Mouse (Mus musculus): ENCODE measurements at regions not wholly inside any gene's neighbourhood (a gene's known extent, or its start where the extent isn't known, plus 50 kb on each side); places are given as distances from the start of the nearest gene placed in this dataset.

DNA sequence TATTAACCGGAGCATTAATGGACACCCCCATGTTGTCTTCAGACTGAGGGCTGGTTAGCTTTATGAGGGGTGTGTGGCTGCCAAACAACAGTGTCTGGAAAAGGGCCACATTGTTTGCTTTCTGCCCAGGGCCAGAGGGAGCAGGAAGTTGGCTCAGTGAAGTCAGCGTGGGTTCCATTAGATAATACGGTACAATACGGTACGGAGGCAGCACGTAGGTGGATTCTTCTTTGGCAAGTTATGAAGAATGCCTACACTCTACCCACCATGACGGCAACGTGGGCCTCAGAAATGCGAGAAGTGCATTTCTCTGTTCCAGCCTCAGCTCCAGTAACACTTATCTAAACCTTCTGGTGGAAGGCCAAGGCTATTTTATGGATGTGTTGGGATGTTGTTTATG, 108.2 kb downstream of the Gm10260 start:
- DNase-seq (ENCODE audit: low spot score in 2 of 2): no peak

DNA sequence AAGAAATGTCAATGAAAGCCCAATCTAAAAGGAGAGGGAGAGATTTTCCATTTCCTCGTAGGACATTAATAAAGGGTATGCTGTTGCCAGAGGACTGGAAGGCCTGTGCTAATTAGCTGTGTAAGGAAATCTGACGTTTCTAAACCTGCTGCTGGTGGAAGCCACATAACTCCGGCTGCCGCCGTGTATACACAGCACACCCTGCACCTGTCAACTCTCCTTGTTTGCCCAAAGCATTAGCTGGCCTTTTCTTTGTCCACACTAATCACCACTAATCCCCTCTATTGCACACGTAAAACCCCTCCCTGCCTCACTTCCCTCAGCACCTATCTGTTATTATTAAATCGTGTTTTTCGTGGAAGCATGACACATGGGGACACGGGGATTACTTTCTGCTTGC, 108.7 kb downstream of the Gm10260 start:
- DNase-seq (ENCODE audit: low spot score in 2 of 2): no peak

DNA sequence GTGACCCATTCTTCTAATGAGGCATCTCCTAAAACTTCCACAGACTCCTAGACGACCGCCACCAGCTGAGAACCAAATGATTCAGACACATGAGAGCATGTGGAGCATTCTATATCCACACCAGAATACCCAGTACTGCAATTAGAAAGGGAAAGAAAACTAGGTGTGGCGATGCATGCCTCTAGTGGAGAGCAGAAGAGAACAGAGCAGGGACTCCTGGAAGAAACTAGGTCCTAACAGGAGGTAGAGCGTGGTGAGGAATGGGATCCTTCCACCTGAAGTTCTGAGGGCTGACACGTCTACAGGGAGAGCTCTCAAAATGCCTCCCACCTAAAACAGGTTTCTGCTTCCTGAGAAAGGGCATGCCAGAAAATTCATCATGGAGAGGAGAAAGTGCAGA, 109.3 kb downstream of the Gm10260 start:
- DNase-seq (ENCODE audit: low spot score in 2 of 2): no peak

- DNase-seq (ENCODE audit: low spot score in 2 of 2): no peak
Observed at GRCm38 (mm10) chr13:97650191-97650590, 110.2 kb downstream of the Gm10260 start.

GRCm38 (mm10) chr13:97647486-97647885, 112.9 kb downstream of the Gm10260 start:
- DNase-seq (ENCODE audit: low spot score in 2 of 2): no peak

DNA sequence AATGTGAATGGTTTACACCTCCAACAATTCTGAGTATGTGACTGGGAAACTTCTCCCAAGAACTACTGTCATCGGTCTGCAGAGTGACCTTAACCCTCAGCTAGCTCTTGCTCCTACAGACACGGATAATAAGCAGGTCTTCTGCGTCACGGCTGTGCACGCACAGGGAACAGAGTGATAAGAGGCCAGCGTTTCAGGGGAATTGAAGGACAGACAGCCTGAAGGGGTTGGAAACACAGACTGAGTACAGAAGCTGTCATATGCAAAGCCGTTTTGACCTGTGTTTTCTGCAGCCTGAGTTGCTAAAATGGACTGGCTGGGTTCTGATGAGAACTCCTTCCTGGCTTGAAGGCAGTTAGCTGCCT, 114.4 kb downstream of the Gm10260 start:
- no peak for DNase-seq (ENCODE audit: low spot score in 2 of 2)

DNA sequence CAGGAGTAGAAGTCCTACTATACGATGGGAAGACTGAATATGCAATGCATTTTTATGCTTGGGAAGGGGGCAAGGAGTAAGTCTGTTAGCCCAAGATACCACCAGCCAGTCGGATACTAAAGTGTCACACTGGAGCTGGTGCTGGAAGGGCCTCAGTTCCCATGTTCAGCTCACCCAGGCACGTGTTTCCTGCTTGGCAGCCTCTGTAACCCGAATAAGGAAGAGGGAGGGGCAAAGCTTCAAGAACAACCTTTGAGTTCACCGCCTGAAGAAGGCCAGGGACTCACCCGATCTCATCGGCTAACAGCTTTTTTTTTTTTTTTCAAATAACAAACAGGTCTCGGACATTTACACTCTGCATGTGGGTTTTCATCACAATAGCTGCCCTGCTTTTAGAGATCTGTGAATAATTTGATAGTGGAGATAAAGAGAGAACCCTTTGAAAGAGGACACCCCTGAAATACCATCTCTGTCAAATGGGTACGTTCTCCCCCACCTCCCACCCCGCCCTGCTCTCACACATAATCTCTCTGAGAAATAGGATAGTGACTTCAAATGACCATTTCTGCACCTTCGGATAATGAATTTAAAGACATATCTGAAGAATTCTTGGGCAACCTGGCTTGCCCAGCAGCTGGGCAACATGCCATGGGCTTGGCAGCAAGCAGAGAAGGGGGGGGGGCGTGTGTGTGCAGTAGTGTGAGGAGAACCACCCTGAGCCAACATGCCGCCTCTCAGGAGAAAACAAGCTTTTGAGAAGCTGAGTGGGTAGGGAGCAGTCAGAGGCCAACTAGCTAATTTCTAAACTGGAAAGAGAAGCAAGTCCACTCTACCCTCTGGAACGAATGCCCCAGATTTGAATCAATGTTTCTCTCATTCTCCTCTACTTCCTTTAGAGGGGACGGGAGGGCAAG, 115.1 kb downstream of the Gm10260 start:
- no peak for DNase-seq (ENCODE audit: low spot score in 2 of 2)

DNA sequence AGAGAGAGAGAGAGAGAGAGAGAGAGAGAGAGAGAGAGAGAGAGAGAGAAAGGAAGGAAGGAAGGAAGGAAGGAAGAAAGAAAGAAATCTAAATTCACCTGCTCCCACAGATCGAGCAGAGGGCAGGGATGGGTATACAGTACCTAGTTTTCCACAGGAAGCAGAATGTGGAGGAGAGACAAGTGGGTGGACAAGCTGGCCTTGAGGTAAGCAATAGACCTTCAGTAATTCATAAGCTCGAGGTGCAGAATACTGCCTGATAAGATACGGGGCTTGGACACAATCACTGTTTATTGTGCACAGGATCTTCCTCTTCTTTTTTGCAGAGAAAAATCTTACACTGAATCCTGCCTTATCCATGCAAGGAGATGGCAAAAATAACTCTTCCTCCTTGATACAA, 120.2 kb downstream of the Gm10260 start:
- DNase-seq (ENCODE audit: low spot score in 2 of 2): no peak

GRCm38 (mm10) chr13:97639656-97640055, 120.8 kb downstream of the Gm10260 start:
- no peak for DNase-seq (ENCODE audit: low spot score in 2 of 2)

DNA sequence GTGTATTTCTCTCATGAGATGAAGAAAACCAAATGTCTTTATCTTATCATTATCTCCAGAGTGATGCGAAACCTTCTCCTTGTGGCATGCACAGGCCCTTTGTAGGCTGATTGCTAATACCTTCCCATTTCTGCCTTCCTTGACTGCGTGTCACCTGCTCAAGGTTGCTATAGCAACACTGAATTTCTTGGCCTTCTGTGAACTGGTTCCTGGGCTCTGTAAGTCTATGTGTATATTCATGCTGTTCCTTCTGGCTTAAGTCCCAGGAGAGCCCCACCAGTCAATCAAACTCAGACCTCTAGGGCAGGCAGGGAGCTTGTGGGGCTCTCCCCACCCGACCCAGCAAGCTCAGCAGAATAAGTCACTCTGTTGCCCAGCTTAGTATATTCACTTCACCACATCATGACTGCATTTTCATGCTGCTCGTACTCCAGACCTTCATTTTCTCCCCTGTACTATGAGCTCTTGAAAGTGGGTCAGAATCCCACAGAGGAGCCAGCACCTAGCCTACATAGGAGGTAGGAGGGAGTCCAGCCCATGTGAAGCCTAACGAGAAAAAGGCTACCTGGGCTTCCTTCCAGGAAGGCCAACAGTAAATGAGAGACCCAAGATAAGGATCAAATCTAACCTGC, 121.9 kb downstream of the Gm10260 start:
- DNase-seq (ENCODE audit: low spot score in 2 of 2): no peak

DNA sequence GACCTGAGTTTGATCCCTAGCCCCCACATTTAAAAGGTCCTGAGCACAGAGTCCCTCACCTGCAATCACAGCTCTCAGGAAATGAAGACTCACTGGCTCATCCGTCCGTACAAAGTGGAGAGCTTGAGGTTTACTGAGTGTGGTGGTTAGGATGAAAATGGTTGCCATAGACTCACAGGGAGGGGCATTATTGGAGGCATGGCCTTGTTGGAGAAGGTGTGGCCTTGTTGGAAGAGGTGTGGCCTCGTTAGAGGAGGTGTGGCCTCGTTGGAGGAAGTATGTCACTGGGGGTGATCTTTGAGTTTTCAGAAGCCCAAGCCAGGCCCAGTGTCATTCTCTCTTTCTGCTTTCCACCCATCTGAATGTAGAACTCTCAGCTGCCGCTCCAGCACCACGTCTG, 122.9 kb downstream of the Gm10260 start:
- no peak for DNase-seq (ENCODE audit: low spot score in 2 of 2)

DNA sequence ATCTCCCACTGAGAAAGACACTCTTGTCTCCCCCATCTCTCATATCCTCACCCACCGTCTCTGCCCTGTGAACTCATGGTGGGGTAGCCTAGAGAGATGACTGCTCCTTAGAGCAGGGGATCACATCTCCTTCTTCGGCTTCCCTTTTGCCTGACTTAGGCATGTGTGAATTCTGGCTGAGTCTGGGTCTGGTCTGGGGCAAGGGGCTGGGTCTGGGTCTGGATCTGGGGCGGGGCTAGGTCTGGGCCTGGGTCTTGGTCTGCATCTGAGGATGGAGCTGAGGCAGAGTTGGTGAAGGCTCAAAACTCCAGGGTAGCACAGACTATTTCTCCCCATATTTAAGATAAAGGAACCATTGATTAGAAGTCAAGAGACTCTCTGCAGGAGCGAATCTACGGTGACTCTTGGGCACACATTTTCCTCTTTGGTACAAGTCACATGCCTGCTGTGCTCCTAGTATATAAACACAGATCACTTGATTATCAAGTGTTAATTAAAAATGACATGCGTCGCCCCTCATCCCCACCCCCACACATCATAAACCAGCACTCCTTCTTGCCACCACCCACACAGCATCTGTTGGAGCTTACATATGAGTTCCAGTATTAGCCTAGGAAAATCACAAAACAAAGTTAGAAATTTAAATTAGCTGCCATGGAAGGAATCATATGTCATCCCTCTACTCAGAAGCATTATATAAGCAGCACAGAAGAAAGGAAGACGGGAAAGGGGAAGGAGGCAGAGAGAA, 126.2 kb downstream of the Gm10260 start:
- DNase-seq (ENCODE audit: low spot score in 2 of 2): no peak

GRCm38 (mm10) chr13:97633551-97633950, 126.9 kb downstream of the Gm10260 start:
- DNase-seq (ENCODE audit: low spot score in 2 of 2): no peak

DNA sequence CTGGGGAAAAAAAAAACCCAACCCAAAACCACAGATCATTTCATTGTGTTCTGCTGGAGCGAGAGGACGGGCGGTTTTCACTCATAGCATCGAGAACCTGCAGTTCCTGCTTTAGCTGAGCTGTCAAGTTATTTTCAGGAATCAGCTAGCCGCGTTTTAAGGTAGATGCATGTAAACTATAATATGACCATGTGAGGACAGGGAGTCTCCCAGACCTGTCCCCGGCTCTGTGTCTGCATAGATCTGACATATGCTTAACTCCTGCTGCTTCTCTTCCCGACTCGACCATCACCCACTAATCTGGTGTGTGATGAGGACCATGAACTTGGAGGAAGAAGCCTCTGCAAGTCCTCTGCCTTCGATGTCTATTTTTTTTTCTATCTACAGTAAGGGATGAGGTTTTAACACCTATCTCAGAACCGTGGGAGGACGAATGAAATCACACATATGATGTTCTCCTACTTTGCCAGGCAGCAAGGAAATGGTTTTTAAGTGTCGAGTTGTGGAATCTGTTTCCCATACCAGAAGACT, 128.5 kb downstream of the Gm10260 start:
- DNase-seq (ENCODE audit: low spot score in 2 of 2): no peak

GRCm38 (mm10) chr13:97630921-97631320, 129.5 kb downstream of the Gm10260 start:
- no peak for DNase-seq (ENCODE audit: low spot score in 2 of 2)

- DNase-seq (ENCODE audit: low spot score in 2 of 2): no peak
Observed at GRCm38 (mm10) chr13:97628608-97629007, 131.8 kb downstream of the Gm10260 start.

- no peak for DNase-seq (ENCODE audit: low spot score in 2 of 2)
Observed at GRCm38 (mm10) chr13:97627247-97627646, 133.2 kb downstream of the Gm10260 start.

- no peak for DNase-seq (ENCODE audit: low spot score in 2 of 2)
Observed at GRCm38 (mm10) chr13:97626786-97627185, 133.6 kb downstream of the Gm10260 start.

DNA sequence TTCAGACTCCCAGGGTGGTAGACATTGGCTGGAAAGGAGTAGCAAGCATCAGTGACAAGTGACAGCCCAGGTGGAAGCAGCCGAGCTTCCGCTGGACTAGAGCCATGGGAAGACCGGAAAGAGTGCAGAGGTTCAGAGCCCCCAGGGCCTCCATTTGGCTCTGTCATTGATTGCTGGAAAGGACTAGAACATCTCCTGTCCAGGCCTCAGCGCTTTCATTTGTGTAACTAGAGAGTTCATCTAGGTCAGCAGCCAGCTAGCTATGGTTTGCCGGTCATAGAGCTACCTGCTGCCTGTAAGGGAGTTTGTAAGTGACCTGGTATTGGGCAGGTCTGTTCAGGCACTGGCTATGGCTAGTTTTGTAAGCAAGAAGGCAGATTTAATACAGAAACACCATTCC, 134.3 kb downstream of the Gm10260 start:
- no peak for DNase-seq (ENCODE audit: low spot score in 2 of 2)

- DNase-seq (ENCODE audit: low spot score in 2 of 2): no peak
Observed at GRCm38 (mm10) chr13:97625391-97625790, 135.0 kb downstream of the Gm10260 start.

DNA sequence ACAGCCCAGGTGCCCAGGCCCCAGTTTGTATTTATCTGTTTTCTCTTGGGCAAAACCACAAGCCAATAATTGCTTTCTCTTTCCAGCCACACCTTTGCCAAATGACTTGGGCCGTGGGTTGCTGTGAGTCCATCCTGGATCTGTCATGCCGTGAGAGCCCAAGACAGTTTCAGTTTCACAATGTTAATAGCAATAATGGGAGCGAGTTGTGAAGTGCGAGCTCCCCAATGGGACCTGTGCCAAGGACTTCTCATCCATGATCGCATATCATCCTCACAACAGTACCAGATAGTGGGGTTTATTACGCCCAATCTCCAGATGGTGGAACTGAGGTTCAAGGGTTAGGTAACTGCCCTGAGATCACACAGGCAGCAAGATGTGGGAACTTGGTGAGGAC, 142.2 kb downstream of the Gm10260 start:
- DNase-seq (ENCODE audit: low spot score in 2 of 2): no peak

- DNase-seq (ENCODE audit: low spot score in 2 of 2): no peak
Observed at GRCm38 (mm10) chr13:97617511-97618189, 142.8 kb downstream of the Gm10260 start.

All from urinary bladder, adult 18-20 months (tissue).